Mouse (Mus musculus) adrenal gland, postnatal 4 days (tissue): Measurements from ENCODE around the gene Dpp3. TPM values are rescaled to one million over a fixed set of nuclear protein-coding genes. Genes with fewer than 3 reads are reported as not detected.
A peak's percentile ranks its signal among the peaks of the same experiment; 100 is the strongest.
"Not testable (repeated sequence)": the region's sequence is repeated elsewhere in the genome, so short reads cannot be mapped to it uniquely, and the experiment has no call there.

Experiments used
- DNase-seq, 2 experiments: peaks; one replicate each; pipeline ENCODE4 v3.0.0; 2021 to 2022; ENCODE audit warnings: low spot score in 2 of 2, mixed read lengths in 2 of 2
- long read RNA-seq, 2 experiments: library from polyadenylated mRNA; stranded (forward); transcript quantifications; one replicate each; pipeline ENCODE4 v2.0.0; 2021
- total RNA-seq, 2 experiments: library from RNA; stranded (reverse); gene quantifications; 2 replicates each; pipeline ENCODE4 v1.2.3; 2021

The Dpp3 gene
- 100 to 1,000 TPM; 110 to 113 TPM for total RNA-seq
- long read RNA-seq, experiment 1, transcript Dpp3-201 (18 exons, 2,683 nt): major isoform, 91 of 148 reads
- long read RNA-seq, experiment 1, partial matches to known transcripts: 33 of 148 reads
- long read RNA-seq, experiment 1, other reads (novel, unspliced or antisense): 24 of 148 reads
- long read RNA-seq, experiment 2, transcript Dpp3-201 (18 exons, 2,683 nt): major isoform, 137 of 250 reads
- long read RNA-seq, experiment 2, partial matches to known transcripts: 70 of 250 reads
- long read RNA-seq, experiment 2, other reads (novel, unspliced or antisense): 43 of 250 reads

GRCm38 (mm10) chr19:4927904-4928531, at the start of gene Dpp3:
Dpp3 (minus strand) TSS chr19:4928287.
- DNase-seq: peak; percentile 92 to 99

DNA sequence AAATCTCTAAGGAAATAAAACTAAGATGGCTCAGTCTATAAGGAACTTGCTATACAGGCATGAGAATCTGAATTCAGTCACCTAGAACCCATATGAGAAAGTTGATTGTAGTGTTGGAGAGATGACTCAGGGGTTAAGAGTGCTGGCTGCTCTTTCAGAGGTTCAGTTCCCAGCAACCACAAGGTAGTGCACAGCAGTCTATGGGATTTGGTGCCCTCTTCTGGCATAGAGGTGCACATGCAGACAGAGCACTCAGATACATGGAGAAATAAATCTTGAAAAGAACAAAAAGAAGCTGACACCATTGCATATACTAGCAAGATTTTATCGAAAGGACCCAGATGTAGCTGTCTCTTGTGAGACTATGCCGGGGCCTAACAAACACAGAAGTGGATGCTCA, 40.1 kb upstream of the Dpp3 start:
- DNase-seq: no peak

DNA sequence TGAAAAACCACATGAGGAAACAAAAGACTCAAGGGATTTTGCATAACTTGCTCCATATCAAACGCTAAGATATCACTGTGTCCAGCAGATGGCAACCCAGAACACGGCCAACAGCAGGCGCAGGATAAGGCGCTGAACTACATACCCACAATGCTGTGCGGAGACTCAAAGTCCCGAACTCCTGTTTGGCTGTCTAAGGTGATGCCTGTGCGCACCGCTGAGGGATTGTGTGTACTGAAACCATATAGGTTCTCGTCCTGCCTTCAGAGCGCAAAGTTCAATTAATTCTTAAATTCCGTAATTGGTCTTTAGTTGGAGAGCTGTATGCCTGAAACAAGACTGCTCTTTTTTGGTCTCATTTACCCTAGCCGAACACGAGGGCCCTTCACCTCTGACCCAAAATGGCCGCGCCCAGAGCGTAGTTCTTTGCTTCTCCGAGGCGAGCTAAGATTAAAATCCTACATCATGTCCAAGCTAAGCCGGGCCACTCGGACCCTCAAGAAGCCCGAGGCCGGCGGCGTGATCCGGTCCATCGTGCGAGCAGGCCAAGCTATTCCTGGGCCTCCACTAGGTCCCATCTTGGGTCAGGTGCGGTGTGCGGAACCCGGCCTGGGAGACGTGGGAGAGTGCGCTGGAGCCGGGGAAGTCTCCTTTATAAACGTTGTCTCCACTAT, 34.0 kb upstream of the Dpp3 start, which contains the start of gene Mrpl11:
Gene Mrpl11 (plus strand): TSS at position 220 of the 674 bp plus-strand sequence.
- peak; percentile 49 to 73 for DNase-seq

DNA sequence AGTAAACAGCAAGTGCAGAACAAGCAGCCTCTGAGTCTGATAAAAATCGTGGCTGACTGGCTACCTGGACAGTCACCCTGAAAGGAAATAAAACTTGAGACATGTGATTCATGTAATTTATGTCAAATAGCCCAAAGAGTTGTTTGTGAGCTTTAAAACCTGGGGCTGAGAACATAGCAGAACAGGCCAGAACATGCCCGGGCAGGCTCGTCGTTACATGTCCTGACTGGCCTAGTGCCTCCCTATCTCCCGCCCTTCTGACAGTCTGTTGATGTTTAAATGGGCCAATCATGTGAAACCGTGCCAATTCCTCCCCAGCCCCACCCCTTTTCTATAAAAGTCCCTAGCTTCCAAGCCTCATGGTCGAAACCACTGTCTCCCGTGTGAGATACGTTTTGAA, 20.6 kb upstream of the Dpp3 start:
- not testable (repeated sequence) for DNase-seq

DNA sequence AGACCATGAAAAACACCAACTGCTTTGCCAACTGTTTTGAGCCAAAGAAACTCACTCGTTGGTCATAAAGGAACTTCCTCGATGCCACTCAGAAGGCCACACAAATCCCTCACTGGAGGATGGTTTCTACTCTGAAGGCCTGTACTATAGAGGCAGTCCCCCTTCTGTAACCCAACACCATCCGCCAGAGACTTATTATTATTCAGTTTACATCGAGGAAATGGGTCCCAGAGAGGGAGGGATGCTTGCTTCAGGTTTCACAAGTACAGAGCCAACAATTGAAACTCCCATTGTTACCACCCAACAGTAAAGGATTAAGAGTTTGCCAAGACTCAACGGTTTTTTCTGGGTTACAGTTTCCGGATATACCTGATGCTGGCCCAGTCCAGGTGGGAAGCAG, 17.5 kb upstream of the Dpp3 start:
- DNase-seq: no peak

DNA sequence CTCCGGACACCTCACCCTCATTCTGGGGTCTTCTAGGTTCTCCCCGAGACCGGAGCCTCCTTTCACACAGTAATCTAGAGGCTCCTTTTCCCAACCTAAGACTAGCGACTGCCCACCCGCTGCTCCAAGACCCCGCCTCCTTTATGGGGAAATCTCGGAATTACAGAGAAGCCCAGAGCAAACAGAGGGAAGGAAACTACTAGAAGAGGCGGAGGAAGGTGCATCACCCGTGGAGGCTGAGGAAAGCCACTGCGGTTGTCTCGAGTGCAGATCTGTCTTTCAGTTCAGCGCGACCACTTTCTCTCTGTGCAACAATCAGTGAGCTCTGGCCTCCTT, 15.1 kb upstream of the Dpp3 start:
- DNase-seq: no peak

DNA sequence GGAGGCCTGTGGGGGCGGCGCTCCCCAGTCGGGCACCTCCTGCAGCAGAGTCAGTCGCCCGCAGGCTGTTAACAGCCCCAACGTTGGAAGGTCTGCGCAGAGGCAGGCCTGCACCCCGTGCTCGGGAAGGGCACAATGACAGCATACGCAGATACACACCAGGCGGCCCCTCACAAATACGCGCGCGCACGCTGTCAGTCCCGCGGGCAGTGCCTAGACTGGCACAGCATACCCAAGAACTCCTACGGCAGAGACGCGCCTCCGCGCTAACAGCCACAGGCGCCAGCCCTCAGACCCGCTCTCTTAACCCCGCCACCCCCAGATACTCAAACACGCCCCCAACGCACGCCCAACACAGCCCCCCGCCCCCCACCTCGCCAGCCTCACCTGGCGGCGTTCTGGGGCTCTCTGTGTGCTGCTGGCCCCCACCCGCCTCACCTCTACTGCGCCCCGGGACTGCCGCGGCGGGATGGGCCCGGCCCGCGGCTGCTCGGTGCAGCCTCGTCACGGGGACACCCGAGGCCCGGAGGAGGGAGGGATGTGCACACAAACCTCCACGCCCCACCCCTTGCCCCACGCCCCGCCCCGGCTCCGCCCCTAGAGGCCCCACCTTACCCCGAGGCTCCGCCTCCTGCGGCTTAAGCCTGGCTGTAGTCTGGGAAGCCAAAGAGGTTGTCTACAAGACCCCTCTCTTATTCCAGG, 14.6 kb upstream of the Dpp3 start, which contains the start of gene Peli3:
Gene Peli3 (minus strand): TSS at position 577 of the 702 bp plus-strand sequence.
- peak; percentile 74 to 75 for DNase-seq

DNA sequence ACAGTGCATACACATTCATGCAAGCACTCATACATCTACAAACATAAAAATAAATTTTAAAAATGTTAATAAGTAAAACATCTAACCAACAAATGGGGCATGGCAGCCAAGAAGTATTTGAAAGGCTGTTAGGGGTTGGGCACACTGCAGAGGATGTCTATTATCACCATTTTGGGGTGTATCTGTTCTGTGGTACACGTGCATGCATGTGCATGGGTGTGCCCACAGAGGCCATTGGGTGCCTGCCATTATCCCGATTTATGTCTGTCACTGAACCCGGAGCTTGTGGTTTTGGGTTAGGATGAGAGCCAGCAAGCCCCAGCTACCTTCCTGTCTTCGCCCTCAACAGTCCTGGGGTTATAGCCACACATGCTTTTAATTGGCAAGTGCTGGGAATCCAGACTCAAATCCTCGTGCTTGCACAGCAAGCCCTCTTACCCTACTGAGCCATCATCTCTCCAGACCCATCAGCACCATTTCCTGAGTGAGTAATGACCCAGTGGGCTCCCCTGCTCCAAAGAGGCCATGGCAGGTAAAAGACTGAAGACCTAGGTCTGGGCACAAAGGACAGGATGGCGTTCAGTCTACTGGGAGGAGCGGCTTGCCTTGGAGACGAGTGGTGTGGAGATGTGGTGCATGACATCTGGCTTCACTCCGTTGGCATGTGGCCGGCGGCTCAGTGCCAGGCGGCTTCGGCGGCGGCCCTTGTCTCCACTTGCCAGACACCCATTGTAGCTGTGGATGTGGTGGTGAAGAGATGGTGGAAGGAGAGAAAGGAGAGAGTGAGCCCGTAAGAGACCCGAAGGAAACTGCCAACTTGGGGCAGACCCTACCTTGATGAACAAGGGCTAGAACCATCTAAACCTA, 9.6 kb upstream of the Dpp3 start:
- no peak for DNase-seq

DNA sequence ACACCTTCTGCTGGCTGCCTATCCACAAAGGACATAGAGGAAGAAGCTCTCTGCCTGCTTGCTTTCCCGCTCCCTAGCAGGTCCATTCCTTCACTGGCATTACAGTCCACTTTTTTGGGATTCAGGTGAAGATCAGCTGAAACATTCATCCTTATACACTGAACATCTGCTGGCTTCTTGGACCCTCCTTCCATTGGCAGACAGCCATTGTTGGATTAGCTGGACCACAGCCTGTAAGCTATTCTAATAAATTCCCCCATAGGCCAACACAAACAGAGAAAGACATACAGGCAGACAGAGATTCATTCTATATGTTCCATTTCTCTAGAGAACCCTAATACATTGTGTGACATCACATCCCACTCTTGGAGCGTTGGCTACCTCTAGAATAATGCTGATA, 8.8 kb upstream of the Dpp3 start:
- no peak for DNase-seq

- no peak for DNase-seq
These were observed 694 bp upstream of the Dpp3 start for GRCm38 (mm10) chr19:4928781-4929180.

DNA sequence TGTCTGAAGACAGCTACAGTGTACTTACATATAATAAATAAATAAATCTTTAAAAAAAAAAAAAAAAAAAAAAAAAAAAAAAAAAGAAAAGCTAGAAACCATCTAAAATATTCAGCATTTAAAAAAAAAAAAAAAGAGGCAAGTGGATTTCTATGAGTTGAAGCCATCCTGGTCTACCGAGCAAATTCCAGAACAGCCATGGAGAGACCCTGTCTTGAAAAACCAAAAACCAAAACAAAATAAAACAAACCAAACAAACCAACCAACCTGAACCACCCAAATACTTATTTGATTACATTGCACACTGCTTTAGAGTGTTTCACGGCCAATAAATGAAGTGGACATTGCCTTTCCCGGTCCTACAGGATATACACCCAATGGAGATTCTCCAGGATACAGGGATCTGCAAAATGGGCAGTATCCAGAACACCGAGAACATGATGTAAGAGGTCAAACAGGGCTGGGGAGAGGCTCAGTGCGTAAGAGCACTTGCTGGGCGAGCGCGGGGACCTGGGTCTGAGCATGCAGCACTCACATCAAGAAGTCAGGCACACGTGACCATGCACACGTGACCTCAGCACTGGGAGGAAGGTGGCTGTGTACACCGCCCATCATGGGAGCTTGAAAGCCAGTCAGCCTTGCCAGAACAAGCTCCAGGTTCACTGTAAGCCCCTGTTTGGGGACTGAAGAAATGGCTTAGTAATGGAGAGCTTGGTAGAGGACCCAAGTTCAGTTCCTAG, 2.8 kb downstream of the Dpp3 start:
- DNase-seq: no peak

DNA sequence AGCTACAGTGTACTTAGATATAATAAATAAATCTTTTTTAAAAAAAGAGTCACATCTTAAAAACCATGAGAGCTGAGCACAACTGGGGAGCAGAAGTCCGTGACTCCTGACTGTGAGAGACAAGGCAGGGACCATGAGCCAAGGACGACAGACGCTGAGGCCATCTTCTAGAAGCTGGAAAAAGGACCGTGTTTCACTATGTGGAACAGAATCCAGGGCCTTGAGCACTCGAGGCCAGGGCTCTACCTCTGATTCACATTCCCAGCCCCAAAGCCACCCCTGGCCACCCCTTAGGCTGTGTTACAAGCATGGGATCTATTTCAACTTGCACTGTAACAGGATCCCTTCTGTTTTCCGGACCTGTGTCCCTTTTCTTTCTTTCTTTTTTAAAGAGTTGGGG, 8.4 kb downstream of the Dpp3 start:
- DNase-seq: no peak

GRCm38 (mm10) chr19:4916827-4917226, 11.3 kb downstream of the Dpp3 start:
- DNase-seq: no peak

DNA sequence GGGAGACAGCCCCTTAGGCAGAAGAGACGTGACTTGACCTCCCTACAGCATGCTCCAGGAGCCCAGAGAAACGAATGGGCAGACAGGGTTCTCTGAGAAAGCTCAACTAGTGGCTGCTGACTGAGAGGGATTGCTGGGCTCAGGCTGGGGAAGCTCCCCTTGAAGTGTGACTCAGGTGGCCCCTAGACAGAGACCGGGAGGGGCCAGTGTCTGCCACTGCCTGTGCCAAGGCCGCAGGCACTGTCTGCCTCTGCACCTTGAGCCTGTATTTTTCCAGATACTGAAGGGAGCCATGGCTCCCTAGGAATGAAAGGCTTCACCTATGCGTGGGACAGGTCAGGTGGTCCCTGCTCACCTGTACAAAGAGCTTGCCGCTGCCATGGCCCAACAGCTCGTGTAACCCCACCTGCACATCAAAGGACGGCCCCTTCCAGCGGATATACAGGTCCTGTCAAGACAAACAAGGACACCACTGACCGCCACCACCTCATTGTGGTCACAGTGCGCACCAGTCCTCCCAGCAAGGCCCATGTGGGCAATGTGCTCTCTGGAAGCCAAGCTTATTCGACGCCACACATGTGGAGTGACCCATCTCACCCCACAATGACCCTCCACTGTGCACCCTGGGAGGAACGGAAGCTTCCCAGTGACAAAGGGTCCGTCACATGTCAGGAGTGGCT, 12.0 kb downstream of the Dpp3 start:
- no peak for DNase-seq

GRCm38 (mm10) chr19:4909376-4909775, 18.7 kb downstream of the Dpp3 start:
- no peak for DNase-seq

GRCm38 (mm10) chr19:4908107-4908506, 20.0 kb downstream of the Dpp3 start:
- no peak for DNase-seq

DNA sequence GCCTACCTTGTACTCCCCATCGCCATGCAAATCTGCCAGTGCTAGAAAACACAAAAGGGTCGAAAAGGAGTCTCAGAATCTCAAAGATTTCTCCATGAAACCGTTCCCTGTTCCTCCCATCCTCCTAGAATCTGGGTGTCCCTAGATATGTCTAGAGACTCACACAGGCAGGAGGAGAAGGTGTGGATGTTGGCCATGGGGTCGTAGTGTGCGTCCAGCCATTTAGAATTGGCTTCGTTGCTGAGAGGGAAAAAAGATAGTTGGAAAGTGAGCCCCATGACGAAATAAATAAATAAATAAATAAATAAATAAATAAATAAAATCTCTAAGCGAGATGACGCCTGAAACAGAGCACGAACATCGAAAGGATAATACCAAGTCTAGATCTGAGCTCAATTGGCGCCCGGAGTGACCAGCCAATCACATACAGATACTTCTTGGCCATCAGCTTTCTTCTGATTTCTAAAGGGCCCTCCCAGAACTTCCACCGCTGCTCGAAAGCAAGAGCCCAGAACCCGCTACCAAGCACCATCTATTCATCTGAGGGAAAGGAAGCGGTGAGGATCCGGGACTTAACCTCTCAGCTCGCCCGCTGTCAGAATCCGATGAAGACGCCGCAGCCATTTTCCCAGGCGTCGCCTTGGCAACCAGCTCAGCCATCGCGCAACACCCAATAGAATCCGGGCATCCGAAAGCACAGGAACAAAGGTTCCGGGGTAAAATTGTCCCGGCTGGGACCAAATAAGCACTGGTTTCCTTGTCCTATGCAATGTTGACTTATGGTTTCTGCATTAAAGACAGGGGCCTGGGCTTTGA, 21.9 kb downstream of the Dpp3 start, which contains the start of gene Bbs1:
Gene Bbs1 (minus strand): TSS at position 650 of the 816 bp plus-strand sequence.
- DNase-seq: peak; percentile 61 to 64

GRCm38 (mm10) chr19:4899888-4900287, 28.2 kb downstream of the Dpp3 start:
- DNase-seq: no peak
